Mouse (Mus musculus) midbrain, embryonic 16.5 days (tissue): ENCODE measurements at regions not wholly inside any gene's neighbourhood (a gene's known extent, or its start where the extent isn't known, plus 50 kb on each side); places are given as distances from the start of the nearest gene placed in this dataset.

Experiments used
- ATAC-seq: fragments of 200-750 bp; cut with Nextera tagmentation; 2 replicates; pipeline ENCODE4 v1.8.0; 2017; ENCODE audit warnings: moderate TSS enrichment
- H3K27ac ChIP-seq: fragments of 300-500 bp; sonication (generic); 2 replicates; pipeline ENCODE4 v1.5.1; 2014; ENCODE audit warnings: mild to moderate bottlenecking, low read length, mixed read lengths
- H3K27me3 ChIP-seq: fragments of 300-500 bp; sonication (generic); 2 replicates; pipeline ENCODE4 v1.6.1; 2014; ENCODE audit warnings: low read depth, low read length, mixed read lengths; ENCODE audit not compliant: control insufficient read depth, insufficient read depth
- H3K36me3 ChIP-seq: fragments of 300-500 bp; sonication (generic); 2 replicates; pipeline ENCODE4 v1.6.1; 2014; ENCODE audit warnings: mild to moderate bottlenecking, low read length, moderate library complexity, mixed read lengths; ENCODE audit not compliant: control insufficient read depth, insufficient read depth
- H3K4me1 ChIP-seq: fragments of 300-500 bp; sonication (generic); 2 replicates; pipeline ENCODE4 v1.6.1; 2014; ENCODE audit warnings: mild to moderate bottlenecking, low read length, mixed read lengths; ENCODE audit not compliant: control insufficient read depth, insufficient read depth
- H3K4me2 ChIP-seq: fragments of 300-500 bp; sonication (generic); 2 replicates; pipeline ENCODE4 v1.6.1; 2014; ENCODE audit warnings: mild to moderate bottlenecking, low read length, mixed read lengths
- H3K4me3 ChIP-seq: fragments of 300-500 bp; sonication (generic); 2 replicates; pipeline ENCODE4 v1.5.1; 2014; ENCODE audit warnings: low read depth, mild to moderate bottlenecking, low read length, moderate library complexity, mixed read lengths
- H3K9ac ChIP-seq: fragments of 300-500 bp; sonication (generic); 2 replicates; pipeline ENCODE4 v1.6.1; 2014; ENCODE audit warnings: low read depth, low read length, mixed read lengths
- H3K9me3 ChIP-seq: fragments of 300-500 bp; sonication (generic); replicated peaks from 2 replicates; pipeline ENCODE4 v1.6.1; 2014; ENCODE audit warnings: mild to moderate bottlenecking, low read length, mixed read lengths; ENCODE audit not compliant: control insufficient read depth, poor library complexity, severe bottlenecking
- WGBS: fragments of 180-500 bp; shearing (Covaris S2); extraction: QIAGEN DNeasy Blood & Tissue Kit; methylation state at CpG from one replicate; pipeline ENCODE4 v1.1.7; 2014; 5-methylcytosine and 5-hydroxymethylcytosine counted together

DNA sequence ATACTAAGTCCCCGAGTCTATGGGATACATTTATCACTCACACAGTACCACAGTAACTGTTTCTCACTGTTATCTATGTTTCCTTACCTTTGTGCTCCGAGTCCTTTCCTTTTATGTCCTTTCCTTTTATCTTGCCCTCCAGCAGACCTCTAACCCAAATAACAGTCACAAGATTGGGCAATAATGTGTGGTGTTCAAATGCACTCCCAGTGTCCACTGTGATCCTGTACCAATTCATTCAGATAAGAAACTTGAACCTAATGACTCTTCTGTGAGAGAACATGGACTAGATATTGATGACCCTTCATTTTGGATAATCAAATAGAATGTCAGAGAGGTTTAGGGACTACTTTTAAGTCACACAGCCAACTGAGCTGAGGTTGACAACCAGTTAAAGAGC lies 541.2 kb downstream of the Ebf1 start:
- no peak for ATAC-seq

DNA sequence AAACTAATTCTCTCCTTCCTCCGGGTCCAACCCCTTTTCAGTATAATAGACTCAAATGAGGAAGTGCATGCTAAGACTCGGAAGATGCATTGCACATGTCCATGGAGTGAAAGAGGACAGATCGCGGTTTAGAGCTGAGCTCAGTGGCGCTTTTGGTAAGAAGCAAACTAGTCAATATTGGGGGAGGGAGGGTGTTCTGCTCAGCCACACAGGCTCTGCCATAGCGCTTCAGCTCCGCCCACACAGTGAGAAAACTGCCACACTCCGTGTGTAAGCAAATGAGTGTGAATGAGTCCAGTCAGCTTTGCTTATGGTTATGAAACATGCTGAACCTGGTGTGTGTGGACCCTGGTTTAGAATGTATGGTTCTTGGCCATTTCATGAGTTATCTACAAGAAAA lies 543.8 kb downstream of the Ebf1 start:
- 89% methylated on average over 8 of the region's 8 CpGs for WGBS
- no peak for ATAC-seq
- Histone ChIP-seq H3K9ac (no peak overlapping the region), H3K4me3 (no peak overlapping the region), H3K27ac (no peak overlapping the region), H3K4me2 (no peak overlapping the region), H3K4me1 (no peaks in the 10 kb centered on the region), H3K27me3 (no peaks in the 10 kb centered on the region), H3K9me3 (no peaks in the 10 kb centered on the region), H3K36me3 (no peaks in the 10 kb centered on the region)

More for the DNA sequence above, 541.2 kb downstream of the Ebf1 start:
- Histone ChIP-seq H3K9ac (no peak overlapping the region), H3K9me3 (no peaks in the 10 kb centered on the region), H3K27ac (no peak overlapping the region), H3K4me3 (no peak overlapping the region), H3K4me1 (no peaks in the 10 kb centered on the region), H3K36me3 (no peaks in the 10 kb centered on the region), H3K27me3 (no peaks in the 10 kb centered on the region), H3K4me2 (no peak overlapping the region)
- WGBS: 78% methylated on average over 2 of the region's 2 CpGs

DNA sequence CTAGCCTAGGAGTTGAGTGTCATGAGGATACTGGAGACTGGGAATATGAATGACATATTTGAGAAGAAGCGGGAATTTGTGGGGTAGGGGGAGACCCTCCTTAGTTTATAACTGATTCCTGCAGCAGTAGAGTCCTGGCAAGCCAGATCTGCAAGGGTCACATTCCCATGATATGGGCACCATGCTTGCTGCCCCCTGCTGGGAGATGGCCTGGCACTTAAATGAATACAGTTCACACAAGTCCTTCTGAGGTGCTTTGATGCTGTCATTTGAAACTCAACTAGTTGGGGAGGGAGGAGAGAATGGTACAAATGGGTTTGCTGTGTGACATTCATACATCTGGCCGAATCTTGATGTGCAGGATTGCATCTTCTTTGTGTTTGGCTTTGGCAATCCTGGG lies 556.4 kb downstream of the Ebf1 start:
- Histone ChIP-seq H3K27me3 (no peaks in the 10 kb centered on the region), H3K9me3 (no peaks in the 10 kb centered on the region), H3K4me2 (no peak overlapping the region), H3K4me1 (no peaks in the 10 kb centered on the region), H3K36me3 (no peaks in the 10 kb centered on the region), H3K27ac (no peak overlapping the region), H3K9ac (no peak overlapping the region), H3K4me3 (no peak overlapping the region)
- no peak for ATAC-seq
- 92% methylated on average over 2 of the region's 2 CpGs for WGBS

DNA sequence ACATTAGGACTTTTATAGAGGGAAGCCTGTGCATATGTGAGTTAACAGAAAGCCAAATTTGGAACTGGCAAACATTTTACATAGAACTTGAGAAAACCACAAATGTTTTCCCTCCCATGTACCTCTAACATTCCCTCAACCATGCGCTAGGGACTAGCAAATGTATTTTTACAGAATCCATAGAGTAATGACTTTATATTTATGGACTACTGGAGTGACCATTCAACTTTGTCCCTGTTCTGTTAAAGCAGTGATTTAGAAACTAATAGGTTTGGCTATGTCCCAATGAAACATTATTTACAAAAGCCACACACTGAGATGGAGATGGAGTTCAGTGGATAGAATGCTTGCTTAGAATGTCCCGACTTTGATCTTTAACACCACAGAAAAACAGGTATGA lies 557.0 kb downstream of the Ebf1 start:
- H3K4me2 ChIP-seq: no peak overlapping the region
- no peaks in the 10 kb centered on the region for H3K9me3 ChIP-seq
- no peak for ATAC-seq
- H3K27ac ChIP-seq: no peak overlapping the region
- H3K4me3 ChIP-seq: no peak overlapping the region
- H3K36me3 ChIP-seq: no peaks in the 10 kb centered on the region
- WGBS: 84% methylated on average over 2 of the region's 2 CpGs
- no peaks in the 10 kb centered on the region for H3K27me3 ChIP-seq
- no peaks in the 10 kb centered on the region for H3K4me1 ChIP-seq
- no peak overlapping the region for H3K9ac ChIP-seq

DNA sequence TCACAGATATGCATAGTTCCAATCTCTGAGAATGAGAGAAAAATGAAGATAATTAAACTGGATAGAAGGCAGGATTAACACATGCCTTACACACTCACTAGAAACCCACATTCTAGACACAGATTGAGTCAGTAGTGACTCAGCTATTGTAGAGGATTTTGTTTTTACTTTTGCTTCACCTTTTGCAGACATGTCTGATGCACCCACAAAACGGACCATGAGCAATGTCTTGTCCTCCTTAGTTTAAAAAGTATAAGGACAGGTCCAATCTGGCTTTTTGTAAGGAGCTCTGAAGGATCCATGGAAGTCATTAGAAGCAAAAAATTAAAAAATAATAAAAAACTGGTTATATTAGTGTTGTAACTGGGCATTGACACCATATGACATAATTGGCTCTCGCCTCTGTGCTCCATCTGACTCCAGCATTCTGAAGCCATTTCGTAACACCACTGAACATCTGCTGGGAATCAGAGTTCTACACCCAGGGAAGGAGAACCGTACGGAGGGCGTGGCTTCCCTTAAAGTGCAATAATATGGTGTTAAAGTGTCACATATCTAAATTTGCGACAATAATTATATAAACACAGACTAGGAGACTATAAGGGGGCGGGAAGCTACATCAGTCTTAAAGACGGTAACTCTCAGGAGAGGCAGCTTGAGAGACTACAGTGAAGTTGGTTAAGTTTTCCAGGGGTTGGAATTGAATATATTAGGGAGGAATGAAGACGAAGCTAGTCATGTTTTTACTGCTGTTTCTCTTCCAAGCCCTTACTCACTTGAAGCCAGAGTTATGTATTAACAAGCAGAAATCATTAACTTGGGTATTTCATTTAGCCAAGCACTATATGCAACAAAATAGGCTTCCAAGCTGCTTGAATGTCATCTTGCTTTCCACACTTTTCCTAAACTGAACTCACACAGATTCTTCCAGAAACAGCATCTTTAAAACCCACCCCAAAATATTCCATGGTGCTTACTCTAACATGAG lies 558.0 kb downstream of the Ebf1 start:
- no peak overlapping the region for H3K4me2 ChIP-seq
- no peak for ATAC-seq

DNA sequence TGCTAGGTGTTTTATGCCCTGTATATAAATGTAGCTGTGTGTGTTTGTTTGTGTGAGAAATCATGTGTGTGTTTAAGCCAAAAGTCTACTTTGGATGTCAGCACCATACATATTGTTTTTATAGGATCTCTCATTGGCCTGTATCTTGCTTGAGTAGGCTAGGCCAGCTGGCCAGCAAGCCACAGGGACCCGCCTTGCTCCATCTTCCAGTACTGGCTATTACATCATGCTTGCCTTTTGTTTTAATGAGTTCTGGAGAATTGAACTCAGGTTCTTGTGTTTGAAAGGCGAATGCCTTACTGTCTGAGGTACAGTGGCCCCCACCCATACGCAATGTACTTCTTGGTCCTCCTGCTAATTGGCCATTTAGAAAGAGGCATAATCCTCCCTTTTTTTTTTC lies 559.9 kb downstream of the Ebf1 start:
- no peaks in the 10 kb centered on the region for H3K27me3 ChIP-seq
- ATAC-seq: no peak
- no peaks in the 10 kb centered on the region for H3K9me3 ChIP-seq
- no peaks in the 10 kb centered on the region for H3K36me3 ChIP-seq
- H3K4me2 ChIP-seq: no peak overlapping the region
- no peak overlapping the region for H3K4me3 ChIP-seq
- no peak overlapping the region for H3K9ac ChIP-seq
- no peak overlapping the region for H3K27ac ChIP-seq
- 92% methylated on average over 3 of the region's 3 CpGs for WGBS
- H3K4me1 ChIP-seq: no peaks in the 10 kb centered on the region

More for the DNA sequence above, 558.0 kb downstream of the Ebf1 start:
- no peak overlapping the region for H3K27ac ChIP-seq
- 91% methylated on average over 10 of the region's 10 CpGs for WGBS
- no peaks in the 10 kb centered on the region for H3K4me1 ChIP-seq
- no peaks in the 10 kb centered on the region for H3K27me3 ChIP-seq
- no peak overlapping the region for H3K9ac ChIP-seq
- H3K9me3 ChIP-seq: no peaks in the 10 kb centered on the region
- H3K4me3 ChIP-seq: no peak overlapping the region
- no peaks in the 10 kb centered on the region for H3K36me3 ChIP-seq

DNA sequence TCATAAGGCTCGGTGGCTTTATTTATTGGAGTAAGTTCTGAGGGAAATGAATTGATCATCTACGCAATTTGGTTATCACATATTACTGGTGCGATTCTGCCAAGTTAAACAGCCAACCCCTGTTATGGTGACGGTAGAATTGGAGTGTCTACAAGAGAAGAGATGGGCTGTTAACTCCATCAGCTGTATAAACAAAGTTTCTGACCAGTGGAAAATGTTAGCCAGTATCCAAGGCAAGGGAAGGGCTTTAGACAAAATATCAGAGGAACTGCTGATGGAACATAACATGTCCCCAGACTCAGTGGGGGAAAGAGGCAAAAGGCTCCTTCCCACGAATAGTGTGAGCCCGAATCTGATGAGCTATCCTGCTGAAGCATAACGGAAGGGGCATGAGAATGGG lies 560.9 kb downstream of the Ebf1 start:
- no peak overlapping the region for H3K4me3 ChIP-seq
- ATAC-seq: no peak
- no peaks in the 10 kb centered on the region for H3K9me3 ChIP-seq
- H3K9ac ChIP-seq: no peak overlapping the region
- WGBS: 90% methylated on average over 7 of the region's 7 CpGs
- no peaks in the 10 kb centered on the region for H3K36me3 ChIP-seq
- H3K27me3 ChIP-seq: no peaks in the 10 kb centered on the region
- no peak overlapping the region for H3K4me2 ChIP-seq
- H3K27ac ChIP-seq: no peak overlapping the region
- H3K4me1 ChIP-seq: no peaks in the 10 kb centered on the region

DNA sequence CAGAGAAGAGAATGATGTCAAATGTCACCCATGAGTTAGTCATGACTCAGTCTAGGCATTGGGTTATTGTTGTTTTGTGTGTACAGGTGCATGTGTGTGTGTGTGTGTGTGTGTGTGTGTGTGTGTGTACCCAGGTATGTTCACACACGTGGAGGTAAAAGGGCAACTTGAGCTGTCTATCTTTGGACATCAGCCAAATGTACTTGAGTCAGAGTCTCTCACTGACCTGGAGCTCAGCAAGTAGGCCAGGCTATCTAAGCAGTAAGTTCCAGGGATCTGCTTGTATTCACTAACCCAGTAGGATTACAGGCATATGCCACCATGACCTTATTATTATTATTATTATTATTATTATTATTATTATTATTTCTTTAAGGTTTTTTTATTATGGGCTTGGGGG lies 561.9 kb downstream of the Ebf1 start:
- H3K36me3 ChIP-seq: no peaks in the 10 kb centered on the region
- H3K4me3 ChIP-seq: no peak overlapping the region
- H3K4me1 ChIP-seq: no peaks in the 10 kb centered on the region
- H3K27me3 ChIP-seq: no peaks in the 10 kb centered on the region
- no peak overlapping the region for H3K9ac ChIP-seq
- ATAC-seq: no peak
- H3K4me2 ChIP-seq: no peak overlapping the region
- WGBS: 100% methylated on average over 1 of the region's 1 CpGs
- no peaks in the 10 kb centered on the region for H3K9me3 ChIP-seq
- no peak overlapping the region for H3K27ac ChIP-seq

DNA sequence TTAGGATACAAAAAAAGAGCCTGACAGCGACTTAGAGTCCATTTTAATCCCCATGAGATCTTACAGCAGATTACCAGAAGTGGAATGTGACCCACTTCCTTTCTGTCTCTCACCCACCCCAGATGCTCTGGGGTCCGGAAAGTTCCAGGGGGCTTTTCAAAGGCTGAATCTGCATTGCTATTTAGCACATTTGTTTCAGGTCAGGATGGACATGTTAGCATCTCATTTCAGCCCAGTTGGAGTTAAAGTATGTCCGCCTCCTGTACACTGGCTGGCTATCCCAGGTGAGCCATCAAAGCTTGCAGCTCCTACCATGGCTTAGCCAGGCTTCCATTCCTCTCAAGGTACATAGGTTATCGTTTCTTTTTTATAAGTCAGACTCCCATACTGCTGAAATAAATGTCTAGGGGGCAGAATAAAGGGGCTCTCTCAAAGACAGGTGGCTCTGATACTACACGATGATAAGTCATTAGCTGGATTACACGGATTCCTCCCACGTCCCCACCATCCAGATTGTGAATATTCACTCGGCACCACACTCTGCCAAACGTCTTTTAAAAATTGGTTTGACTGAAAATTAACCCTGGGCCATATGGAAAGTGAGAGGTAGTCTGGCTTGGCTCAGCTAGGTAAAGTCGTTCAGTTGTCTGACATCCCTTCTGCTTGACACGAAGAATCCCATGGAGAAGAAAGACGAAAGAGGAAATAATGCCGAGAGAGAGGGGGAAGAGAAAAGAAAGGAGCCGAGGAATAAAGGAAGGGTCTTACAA lies 573.7 kb downstream of the Ebf1 start:
- no peaks in the 10 kb centered on the region for H3K27me3 ChIP-seq
- H3K9me3 ChIP-seq: no peaks in the 10 kb centered on the region
- H3K27ac ChIP-seq: peak overlapping the region; percentile 13
- no peak overlapping the region for H3K9ac ChIP-seq
- peak; percentile 32; the same call in 1 of the 2 replicates for ATAC-seq
- no peak overlapping the region for H3K4me3 ChIP-seq
- peaks cover 13% of the 10 kb centered on the region for H3K4me1 ChIP-seq
- no peaks in the 10 kb centered on the region for H3K36me3 ChIP-seq
- 43% methylated on average over 14 of the region's 14 CpGs for WGBS
- no peak overlapping the region for H3K4me2 ChIP-seq
